Mouse (Mus musculus): ENCODE measurements around the gene Hlx.

GRCm38 (mm10) chr1:184699295-184699694, 33.1 kb downstream of the Hlx start:
- TF ChIP-seq GATA1 (IDR thresholded peaks at IDR 0.05; ENCODE audit: borderline replicate concordance, low read length), result no peak
- no peak for TF ChIP-seq FLI1 (IDR thresholded peaks at IDR 0.05; ENCODE audit: low read length)
